Comparison of ENCODE assay signal across 9 mouse cellular contexts in the genomic region with DNA sequence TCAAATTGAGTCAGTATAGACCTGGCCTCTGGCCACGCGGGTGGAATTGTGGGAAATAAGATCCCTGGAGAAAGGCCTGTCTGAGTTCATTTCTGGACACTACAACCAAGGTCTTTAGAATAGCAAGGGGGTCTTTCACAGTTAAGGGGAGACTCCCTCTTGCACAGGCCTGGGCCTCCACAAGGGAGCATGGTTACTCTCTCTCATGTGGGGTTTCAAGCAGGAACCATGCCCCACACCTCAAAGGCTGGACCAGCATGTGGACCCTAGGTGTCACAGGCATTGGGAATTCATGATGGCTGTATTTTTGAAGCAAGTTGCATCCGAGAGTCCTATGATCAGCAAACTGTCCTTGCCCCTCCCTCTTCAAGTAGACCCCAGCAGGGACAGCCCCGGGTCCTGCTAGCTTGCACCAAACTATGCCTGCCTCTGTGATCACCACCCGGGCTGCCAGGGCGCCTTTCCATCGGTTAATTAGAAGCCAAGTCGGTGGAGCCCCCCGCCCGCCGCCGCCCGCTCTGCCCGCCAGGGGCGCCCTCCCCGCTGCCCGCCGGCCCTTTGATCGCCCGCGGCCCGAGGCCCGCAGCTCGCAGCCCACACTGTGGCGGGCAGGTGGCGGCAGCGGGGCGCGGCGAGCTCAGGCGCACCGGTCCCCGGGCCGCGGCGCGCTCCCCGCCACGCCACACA.
A peak's percentile ranks its signal among the peaks of the same experiment; 100 is the strongest.
DNase-seq lines count a peak whose midpoint lies in the region; ATAC-seq and TF ChIP-seq lines count a peak whose summit lies in the region.
"Had no signal": no experiment of that assay in that cellular context is flagged by ENCODE, and none has a peak within 500 bp of the region (broad histone marks: within the 10 kb centered on the region; RNA-seq: fewer than 3 reads in every experiment).

No protein-coding gene starts in this region.

- no peaks in the 10 kb centered on the region; a peak in 1 of 4 replicates for H3K4me1 ChIP-seq in heart, embryonic 14.5 days (ENCODE audit: control insufficient read depth in 2 of 2, insufficient read depth in 2 of 2, low read length in 2 of 2)
- H3K4me1 ChIP-seq in heart, embryonic 15.5 days (replicated peaks), result peaks cover 9% of the 10 kb centered on the region; the same call in 1 of the 2 replicates
- peaks cover 4% of the 10 kb centered on the region; the same call in 1 of the 2 replicates for H3K4me1 ChIP-seq in midbrain, postnatal 0 days (ENCODE audit: insufficient read depth, low read length)

- ATAC-seq in heart, embryonic 14.5 days (ENCODE audit: insufficient number of reproducible peaks, insufficient read depth, low FRiP score, low read depth), result no peak
- ATAC-seq in heart, embryonic 15.5 days (replicated peaks; ENCODE audit: insufficient number of reproducible peaks, insufficient read depth, low FRiP score, low read depth), result no peak
- ATAC-seq in midbrain, postnatal 0 days (ENCODE audit: low FRiP score), result peak; percentile 72; the same call in 1 of the 2 replicates
- ATAC-seq: Patski had no signal

- peak overlapping the region; percentile 63 for H3K4me2 ChIP-seq in heart, embryonic 14.5 days (ENCODE audit: low read length)
- H3K4me2 ChIP-seq in heart, embryonic 15.5 days, result peak overlapping the region; percentile 54
- peak overlapping the region; percentile 67 for H3K4me2 ChIP-seq in midbrain, postnatal 0 days (ENCODE audit: low read depth, low read length, poor library complexity, severe bottlenecking)

- H3K9ac ChIP-seq in heart, embryonic 14.5 days (ENCODE audit: low read length), result peak overlapping the region; percentile 21; the same call in 1 of the 2 replicates
- H3K9ac ChIP-seq in heart, embryonic 15.5 days, result 0 out of 2 replicates have a peak overlapping the region, but pooled peaks have one; percentile 22
- peak overlapping the region; percentile 46; the same call in 1 of the 2 replicates for H3K9ac ChIP-seq in midbrain, postnatal 0 days (replicated peaks; ENCODE audit: low read length, poor library complexity, severe bottlenecking)

- H3K27me3 ChIP-seq in heart, embryonic 14.5 days (ENCODE audit: control insufficient read depth, insufficient read depth, low read length), result peaks cover 34% of the 10 kb centered on the region
- H3K27me3 ChIP-seq in heart, embryonic 15.5 days, result peaks cover 53% of the 10 kb centered on the region
- H3K27me3 ChIP-seq in midbrain, postnatal 0 days (ENCODE audit: insufficient read depth, low read length), result peaks cover 3% of the 10 kb centered on the region; the same call in 1 of the 2 replicates
- H3K27me3 ChIP-seq: Patski had no signal

- no peak for DNase-seq in heart, adult 9 months (ENCODE audit: low spot score in 2 of 2)
- peak; percentile 15 to 35 for DNase-seq in adrenal gland, postnatal 36 days
- peak; percentile 76 to 84 for DNase-seq in kidney, postnatal 4 days
- DNase-seq in midbrain, postnatal 0 days (ENCODE audit: low spot score), result peak; percentile 54
- no peak for DNase-seq in urinary bladder, adult 18-20 months (ENCODE audit: low spot score in 2 of 2)
- no peak for DNase-seq in layer of hippocampus, postnatal 36 days

- no peaks in the 10 kb centered on the region for H3K36me3 ChIP-seq in heart, embryonic 14.5 days (ENCODE audit: control insufficient read depth, insufficient read depth, low read length)
- H3K36me3 ChIP-seq in heart, embryonic 15.5 days, result no peaks in the 10 kb centered on the region
- H3K36me3 ChIP-seq in midbrain, postnatal 0 days (ENCODE audit: insufficient read depth, low read length), result no peaks in the 10 kb centered on the region

- H3K4me3 ChIP-seq in heart, embryonic 14.5 days (ENCODE audit: control insufficient read depth in 1 of 2, insufficient read depth in 1 of 2, low read depth in 1 of 2, low read length in 2 of 2), result peak overlapping the region in 1 of 2 experiments; percentile 27; a peak in 2 of 4 replicates
- peak overlapping the region; percentile 32 for H3K4me3 ChIP-seq in heart, embryonic 15.5 days
- H3K4me3 ChIP-seq in midbrain, postnatal 0 days (ENCODE audit: low read depth, low read length), result peak overlapping the region; percentile 30

- H3K27ac ChIP-seq in heart, embryonic 14.5 days (replicated peaks in 1 of 2; ENCODE audit: control insufficient read depth in 1 of 2, insufficient read depth in 1 of 2, low read depth in 2 of 2, low read length in 2 of 2), result no peak overlapping the region
- no peak overlapping the region for H3K27ac ChIP-seq in heart, embryonic 15.5 days
- H3K27ac ChIP-seq in midbrain, postnatal 0 days (ENCODE audit: low read depth, low read length), result no peak overlapping the region

- peak; percentile 26 for TF ChIP-seq CTCF in midbrain, postnatal 0 days (IDR thresholded peaks at IDR 0.05)

- no peaks in the 10 kb centered on the region for H3K9me3 ChIP-seq in heart, embryonic 14.5 days (ENCODE audit: control insufficient read depth, low read length)
- H3K9me3 ChIP-seq in heart, embryonic 15.5 days (replicated peaks), result no peaks in the 10 kb centered on the region
- no peaks in the 10 kb centered on the region for H3K9me3 ChIP-seq in midbrain, postnatal 0 days (ENCODE audit: low read length)

- 6% methylated on average over 39 of the region's 39 CpGs for WGBS in heart, embryonic 14.5 days
- 8% methylated on average over 38 of the region's 39 CpGs for WGBS in heart, embryonic 15.5 days
- 9% methylated on average over 20 of the region's 39 CpGs for WGBS in midbrain, postnatal 0 days

Comparison
In these comparisons a context has a peak if more than half of its experiments do, and no peak if none do; other contexts are left out.
1. DNase-seq: peak in adrenal gland, postnatal 36 days (2 of 2), kidney, postnatal 4 days (2 of 2) and midbrain, postnatal 0 days (single experiment); none in heart, adult 9 months (0 of 2), urinary bladder, adult 18-20 months (0 of 2) and layer of hippocampus, postnatal 36 days (0 of 2).
2. Peak in every context shown above with its lines, with median percentiles within 50 percentile points of each other: H3K4me2 ChIP-seq and H3K9ac ChIP-seq.